Mouse (Mus musculus) heart, adult 2 months (tissue): Measurements from ENCODE around the gene Dnajc22.

ENCODE experiments used
- CTCF ChIP-seq: fragments of 200-600 bp; IDR thresholded peaks from 2 replicates; pipeline ENCODE4 v1.8.1; 2022; ENCODE audit warnings: antibody characterized with exemption, mild to moderate bottlenecking, moderate library complexity
- EP300 ChIP-seq: fragments of 200-500 bp; IDR thresholded peaks from 2 replicates; pipeline ENCODE4 v1.6.1; 2011; ENCODE audit warnings: low read depth, low read length, control low read depth; ENCODE audit not compliant: insufficient read depth
- POLR2A ChIP-seq: fragments of 200-500 bp; IDR thresholded peaks from 2 replicates; pipeline ENCODE4 v1.6.1; 2011; ENCODE audit warnings: mild to moderate bottlenecking, low read depth, low read length, control low read depth; ENCODE audit not compliant: insufficient read depth

- TF ChIP-seq CTCF = no peak
- TF ChIP-seq EP300 = no peak
- TF ChIP-seq POLR2A = no peak
Measured at GRCm38 (mm10) chr15:99044854-99045253, 48.1 kb upstream of the Dnajc22 start.
